Mouse (Mus musculus) retina, embryonic 14.5 days (tissue): ENCODE measurements at regions not wholly inside any gene's neighbourhood (a gene's known extent, or its start where the extent isn't known, plus 50 kb on each side); places are given as distances from the start of the nearest gene placed in this dataset.

ENCODE experiments used
- DNase-seq: peaks from one replicate; pipeline ENCODE4 v3.0.0-alpha.2; 2015; ENCODE audit warnings: low spot score

DNA sequence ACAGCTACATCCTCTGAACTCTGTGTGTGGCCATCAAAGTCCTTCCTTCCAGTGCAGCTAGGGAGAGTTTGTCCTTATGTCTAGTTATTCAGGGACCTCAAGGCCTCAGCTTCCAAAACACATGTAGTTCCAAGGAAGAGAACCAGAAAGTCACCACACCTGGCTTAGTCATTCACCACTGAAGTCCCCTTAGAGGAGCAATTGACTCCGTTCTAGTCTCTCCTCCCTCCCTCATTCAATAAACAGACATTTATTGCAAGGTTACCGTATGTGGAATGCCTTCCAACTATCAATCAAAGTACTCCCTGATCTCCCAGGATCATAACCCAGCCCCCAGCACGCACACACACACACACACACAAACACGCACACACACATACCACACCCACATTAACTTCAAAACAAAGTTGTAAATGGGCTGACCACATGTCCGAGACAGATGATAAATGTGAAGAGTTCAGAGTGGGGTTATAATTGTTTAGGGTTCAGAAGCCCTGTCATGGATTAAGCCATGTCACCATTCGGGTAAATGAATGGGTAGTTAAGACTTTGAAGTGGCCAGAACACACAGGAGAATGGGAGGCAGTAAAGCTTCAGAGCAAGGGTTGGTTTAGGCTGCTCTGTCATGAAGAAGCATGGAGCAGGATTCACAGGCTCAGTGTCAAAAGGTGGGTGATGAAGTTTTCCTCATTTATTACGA lies 141.4 kb downstream of the Irs2 start:
- DNase-seq, result no peak

DNA sequence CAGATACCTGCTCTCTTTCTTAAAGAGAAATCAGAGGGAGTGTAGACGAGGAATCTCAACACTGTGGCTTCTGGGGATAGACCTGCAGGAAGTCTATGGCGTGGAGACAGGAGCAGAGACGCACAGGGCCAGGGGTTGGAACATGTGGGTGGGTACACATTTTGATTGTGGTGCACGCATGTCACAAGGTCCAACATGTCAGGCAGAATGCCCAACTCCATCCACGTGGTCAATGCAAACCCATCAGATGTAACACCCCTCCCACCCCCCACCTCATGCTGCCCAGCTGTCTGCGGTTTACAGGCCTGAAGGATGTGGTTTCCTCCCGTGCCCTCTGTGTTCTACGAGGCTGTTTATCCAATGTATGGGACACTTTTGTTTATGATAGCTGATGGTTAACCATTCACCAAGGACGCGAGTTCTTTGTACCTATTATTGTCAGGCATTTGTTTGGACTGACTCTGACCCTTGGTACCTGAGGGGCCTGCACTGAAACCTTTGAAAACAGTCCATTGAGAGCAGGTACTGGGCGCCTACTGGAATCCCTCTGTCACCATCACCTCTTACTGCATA lies 142.2 kb downstream of the Irs2 start:
- DNase-seq, result no peak

DNA sequence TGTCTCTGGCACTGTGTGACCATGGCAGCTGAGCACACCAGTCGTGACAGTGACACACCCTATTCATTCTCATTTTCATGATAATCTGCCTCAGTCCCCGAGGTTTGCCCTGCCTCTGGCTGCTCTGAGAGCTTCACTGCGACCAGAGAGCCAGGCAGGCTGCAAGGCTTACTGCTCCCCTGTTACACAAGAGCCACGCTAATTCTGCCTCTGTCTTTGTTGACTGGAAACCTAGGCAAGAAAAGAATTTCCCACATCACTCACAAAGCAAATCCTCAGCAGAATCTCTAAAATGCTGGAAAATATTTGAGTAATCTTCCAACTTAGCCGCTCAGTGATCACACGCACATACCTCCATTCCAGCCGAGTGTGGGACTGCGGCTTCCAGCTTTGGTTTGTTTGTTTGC lies 142.8 kb downstream of the Irs2 start:
- DNase-seq, result no peak

DNA sequence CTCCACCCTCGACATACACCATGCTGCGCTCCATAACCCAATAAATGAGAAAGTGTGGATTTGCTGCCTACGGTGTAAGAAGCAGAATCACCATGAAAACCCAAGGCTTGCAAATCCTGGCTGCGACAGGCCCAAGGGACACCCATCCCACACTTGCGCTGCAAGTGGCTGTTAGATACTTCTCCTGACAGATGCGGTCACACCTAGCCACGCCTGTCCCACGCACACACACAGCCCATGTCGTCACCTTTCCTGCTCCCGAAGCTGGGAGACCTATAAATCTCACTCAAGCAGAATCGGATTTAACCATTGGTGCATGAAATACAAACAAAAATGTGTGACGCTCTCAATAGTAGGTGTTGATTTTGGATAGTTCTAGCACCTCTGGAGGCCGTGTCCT lies 145.8 kb downstream of the Irs2 start:
- no peak for DNase-seq

DNA sequence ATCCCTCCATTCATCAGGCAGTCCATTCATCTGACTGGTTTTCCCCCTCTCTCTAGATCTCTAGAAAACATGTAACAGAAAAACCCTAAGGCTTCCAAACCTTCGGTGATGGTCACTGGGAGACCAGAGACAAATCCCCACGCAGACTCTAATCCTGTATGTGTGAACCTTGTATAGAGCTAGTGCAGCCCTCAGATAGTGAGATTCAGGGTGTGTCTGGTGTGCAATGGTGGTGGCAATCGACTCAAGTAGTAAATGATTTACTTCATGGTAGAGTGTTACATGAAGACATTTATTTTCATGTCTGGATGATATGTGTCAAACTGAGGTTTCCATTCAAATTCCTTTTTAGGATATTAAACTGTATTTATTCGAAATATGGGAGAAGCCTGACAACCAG lies 147.4 kb downstream of the Irs2 start:
- DNase-seq, result no peak

DNA sequence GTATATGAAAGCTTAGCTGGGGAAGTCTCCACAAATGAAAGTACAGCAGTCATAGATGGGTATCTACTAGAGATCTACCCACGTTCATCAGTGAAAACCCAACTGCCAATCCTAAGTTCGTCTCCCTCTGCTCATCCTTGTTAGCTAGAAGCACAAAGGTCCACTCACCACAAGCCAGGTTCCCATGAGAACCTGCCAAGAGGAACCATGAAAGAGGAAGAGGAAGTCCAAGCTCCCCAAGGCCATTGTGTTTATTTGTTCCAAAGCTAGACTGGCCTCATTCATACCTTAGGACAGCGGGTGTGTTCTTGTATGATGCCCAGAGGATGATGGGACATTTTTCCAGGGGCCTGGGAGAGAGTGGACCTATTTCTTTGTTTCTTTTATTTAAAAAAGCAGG lies 150.4 kb downstream of the Irs2 start:
- no peak for DNase-seq

DNA sequence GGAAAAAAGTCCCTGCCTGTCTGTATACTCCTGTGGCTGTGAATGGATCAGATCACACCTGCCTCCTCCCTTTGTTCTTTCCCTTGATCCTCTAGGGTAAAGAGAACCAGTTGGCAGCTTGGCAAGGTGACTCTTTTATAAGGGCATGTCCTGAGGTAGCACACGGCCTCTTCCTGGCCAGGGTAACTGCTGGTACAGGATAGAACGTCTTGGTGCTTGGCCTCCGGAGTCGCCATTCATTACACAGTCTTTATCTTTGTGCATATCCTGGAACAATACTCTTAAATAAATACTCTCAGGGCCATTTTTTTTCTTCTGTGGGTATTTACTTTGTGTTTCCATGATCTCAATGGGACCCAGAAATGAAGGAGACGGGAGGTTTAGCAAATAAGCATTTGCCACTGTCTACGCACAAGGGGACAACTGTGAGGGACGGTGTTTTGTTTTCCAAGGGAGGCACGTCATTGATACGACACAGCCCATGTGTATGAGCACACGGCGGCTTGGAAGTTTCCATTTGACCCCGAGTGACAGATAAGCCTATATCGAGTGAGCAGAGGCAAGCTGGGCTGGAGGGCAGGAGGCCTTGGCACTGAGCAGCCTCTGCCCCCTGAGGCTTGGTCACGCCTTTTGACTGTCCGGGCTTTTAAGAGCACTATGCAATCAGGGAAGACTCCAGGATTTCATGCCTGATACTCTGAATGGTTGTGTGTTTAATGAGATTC lies 151.1 kb downstream of the Irs2 start:
- no peak for DNase-seq

DNA sequence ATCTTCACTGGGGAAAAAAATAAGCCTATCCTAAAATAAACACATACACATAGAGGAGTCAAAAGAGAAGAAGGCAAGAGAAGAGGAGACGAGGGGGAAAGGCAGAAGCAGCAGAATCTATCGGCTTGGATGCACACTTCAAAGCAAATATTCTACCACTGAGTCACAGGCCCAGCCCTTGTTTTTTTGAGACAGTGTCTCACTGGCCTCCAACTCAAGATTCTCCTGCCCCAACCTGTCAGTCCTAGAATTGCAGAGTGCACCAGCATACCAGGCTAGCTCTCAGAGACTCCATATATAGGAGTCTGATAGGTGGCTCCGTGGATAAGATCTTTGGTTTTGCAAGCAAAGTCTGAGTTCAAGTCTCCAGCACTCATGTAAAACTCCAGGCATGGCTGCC lies 152.6 kb downstream of the Irs2 start:
- no peak for DNase-seq

DNA sequence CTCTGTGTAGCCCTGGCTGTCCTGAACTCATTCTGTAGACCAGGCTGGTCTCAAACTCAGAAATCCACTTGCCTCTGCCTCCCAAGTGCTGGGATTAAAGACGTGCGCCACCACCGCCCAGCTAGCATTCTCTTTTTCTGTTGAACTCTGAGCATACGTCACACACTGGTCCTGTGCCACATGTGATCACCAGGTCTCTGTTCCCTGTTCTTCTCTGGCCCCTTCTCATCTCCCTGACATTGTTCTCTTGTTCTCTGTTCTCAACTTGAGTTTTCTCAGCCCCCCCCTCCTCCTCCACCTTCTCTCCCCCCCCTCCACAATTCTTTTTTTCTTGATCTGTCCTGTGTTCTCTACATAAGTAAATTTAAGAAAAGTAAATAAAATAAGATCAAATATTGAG lies 153.1 kb downstream of the Irs2 start:
- DNase-seq, result no peak

DNA sequence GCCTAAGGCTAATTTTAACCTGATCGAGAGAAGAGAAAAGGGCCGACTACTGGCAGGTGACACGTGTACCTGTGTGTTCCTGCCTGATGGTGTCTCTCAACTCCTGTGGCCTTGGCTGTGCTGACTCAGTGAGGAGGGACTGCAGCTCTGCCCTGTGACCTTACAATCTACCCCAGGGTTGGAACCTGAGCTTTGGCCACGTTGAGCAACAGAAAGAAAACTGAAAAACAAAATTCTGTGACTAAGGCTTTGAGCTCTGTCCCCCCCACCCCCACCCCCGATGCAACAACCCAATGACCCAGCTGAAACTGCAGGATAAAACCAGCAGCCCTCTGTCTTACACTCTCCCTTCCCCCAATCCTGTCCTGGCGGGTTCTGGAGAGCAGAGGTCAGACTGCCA lies 153.7 kb downstream of the Irs2 start:
- DNase-seq, result no peak

DNA sequence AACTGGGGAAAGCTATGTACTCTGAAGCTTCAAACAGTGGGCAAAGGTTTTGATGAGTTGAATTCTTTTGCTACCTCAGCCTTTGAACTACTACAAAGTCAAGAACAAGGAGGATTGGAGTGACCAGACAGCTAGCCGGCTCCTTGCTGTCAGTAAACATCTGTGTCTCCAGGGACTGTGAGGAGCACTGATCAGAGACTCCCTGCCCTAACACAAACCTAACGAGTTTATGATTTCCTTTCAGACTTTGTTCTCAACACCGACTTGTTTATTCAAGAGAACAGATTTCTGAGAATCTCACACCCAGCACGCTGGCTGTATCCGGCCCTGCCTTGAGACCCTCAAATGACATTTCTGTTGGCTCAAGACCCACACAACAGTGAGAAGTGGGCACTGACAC lies 154.4 kb downstream of the Irs2 start:
- no peak for DNase-seq

DNA sequence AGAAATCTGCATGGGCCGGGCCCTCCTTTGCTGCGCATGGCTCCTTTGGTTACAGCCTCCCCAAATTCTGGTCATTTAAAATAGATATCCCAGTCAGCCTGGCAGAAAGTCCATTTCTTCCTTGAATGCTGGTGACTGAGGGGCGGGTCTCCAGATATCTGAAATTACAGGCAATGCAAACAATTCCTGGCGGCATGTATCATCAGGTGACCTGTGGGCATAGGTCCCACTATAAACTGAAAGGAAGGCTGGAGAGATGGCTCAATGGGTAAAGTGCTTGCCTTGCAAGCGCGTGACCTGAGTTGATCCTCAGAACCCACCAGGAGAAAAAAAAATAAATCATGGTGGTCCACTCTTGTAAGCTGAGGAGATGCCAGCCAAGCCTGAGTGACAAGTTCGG lies 158.3 kb downstream of the Irs2 start:
- DNase-seq, result no peak

DNA sequence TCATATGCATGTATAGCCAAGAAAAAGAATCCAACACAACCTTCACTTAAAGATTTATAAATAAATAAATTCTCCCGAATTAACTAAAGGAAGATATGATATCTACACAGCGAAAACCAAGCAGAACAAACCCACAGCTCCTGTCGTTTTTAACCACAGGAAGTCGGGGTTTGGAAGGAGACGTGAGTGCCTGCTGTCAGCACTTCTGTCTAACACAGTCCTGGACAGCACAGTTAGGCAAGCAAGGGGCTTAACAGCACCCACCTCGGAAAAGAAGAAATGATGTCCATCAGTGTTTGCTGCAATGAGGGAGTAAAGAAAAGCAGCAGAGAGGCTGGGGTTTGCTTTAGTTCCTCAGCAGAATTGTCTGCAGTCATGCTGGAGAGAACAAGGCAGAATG lies 162.7 kb downstream of the Irs2 start:
- no peak for DNase-seq

DNA sequence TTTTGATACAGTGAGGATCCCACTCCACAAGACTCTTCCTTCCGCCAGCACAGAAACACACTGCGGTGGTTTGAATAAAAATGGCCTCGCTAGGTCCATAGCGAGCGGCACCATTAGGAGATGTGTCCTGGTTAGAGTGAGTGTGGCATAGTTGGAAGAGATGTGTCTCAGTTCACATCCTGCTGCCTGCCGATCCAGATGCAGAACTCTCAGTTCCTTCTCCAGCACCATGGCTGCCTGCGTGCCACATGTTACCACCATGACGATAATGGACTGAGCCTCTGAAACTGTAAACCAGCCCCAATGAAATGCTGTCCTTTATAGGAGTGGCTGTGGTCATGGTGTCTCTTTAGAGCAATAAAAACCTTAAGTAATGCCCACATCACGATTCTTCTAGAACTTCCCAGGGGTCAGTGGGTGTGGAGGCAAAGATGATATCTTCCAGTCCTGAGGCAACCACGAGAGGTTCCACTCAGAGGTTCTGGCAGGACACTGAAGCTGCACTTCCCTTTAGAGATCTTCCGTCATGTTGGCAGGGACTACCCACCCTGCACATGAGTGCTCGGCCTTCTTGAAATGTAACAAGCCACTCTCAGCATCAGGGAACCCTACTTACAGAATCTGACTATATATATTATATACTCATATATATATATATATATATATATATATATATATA lies 167.3 kb downstream of the Irs2 start:
- DNase-seq, result no peak

DNA sequence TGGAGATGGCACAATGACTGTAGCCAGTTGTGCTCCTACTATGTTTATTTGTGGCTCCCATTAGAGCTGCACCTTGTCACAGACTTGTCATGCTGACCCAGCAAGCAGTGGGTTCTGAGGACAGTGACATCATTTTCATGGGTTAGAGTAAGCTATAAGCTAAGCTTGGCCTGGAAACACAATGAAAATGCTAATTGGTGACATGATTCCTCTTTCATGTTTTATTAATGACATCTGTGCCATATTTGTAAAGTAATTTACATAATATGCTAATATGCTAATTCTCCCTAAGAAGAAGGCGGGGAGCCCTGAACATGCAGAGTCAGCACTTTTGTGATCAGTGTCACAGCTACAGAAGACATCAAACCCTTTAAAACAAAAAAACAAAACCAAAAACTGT lies 168.2 kb downstream of the Irs2 start:
- DNase-seq, result no peak

DNA sequence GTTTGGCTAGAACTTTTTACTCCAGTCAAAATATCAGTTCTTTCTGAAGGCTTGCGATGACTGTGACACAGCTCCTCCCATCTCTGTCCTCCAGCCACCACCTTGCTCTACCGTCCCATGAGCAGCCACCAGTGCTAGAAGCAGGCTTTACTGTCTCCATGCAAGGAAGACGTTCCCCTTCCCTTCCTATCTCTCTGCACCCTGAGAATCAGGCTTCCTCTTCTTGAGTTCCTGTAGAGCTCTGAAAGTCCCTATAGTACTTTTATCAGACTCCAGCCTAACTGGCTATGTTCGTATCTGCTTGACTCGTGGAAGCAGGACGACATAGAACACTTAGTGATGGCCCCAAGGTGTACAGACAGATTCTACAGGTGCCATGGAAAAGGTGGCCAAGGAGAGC lies 173.2 kb downstream of the Irs2 start:
- no peak for DNase-seq

DNA sequence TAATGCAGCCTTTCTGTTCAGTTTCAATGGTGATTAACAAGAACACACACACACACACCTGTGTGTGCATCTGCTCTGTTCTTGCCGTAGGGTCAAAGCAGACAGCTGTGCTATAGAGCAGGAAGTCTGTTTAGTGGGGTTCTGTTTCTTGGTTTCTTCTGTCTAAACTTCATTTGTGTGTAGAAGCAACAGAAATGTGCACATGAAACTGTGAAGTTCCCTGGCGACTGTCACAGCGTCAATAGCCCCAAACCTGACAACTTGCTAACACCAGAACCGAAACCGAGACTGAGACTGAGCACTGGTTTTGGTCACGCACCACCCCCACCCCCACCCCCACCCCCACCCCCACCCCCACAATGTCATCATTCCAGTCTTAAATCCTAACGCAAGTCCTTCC lies 176.4 kb downstream of the Irs2 start:
- DNase-seq, result no peak

DNA sequence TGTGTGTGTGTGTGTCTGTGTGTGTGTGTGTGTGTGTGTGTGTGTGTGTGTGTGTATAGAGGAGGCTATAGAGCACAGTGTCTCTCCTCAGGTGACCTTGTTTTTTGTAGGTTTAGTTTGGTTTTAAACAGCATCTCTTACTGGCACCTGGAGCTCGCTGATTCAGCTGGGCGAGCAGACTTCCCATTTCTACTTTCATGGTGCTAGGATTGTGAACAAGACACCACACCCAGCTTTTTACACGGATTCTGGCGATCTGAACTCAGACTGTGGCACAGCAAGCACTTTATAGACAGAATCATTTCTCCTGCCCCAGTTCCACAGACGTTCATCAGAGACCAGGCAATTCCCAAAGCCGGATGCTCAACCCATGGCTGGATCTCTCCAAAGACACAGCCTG lies 177.0 kb downstream of the Irs2 start:
- DNase-seq, result no peak

DNA sequence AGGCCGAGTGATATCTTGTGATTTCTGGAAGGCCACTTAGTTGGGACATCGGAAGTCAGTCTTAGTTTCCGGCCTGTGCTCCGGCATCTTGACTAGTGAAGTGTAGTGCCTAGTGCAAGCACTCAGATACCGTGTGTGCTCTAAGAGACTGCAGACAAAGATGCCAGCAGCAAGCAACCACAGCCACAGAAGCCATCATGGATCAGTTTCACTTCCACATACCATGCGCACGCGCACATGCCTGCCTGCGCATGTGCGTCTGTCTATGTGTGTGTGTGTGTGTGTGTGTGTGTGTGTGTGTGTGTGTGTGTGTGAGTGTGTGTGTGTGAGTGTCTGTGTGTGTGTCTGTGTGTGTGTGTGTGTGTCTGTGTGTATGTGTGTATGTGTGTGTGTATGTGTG lies 177.4 kb downstream of the Irs2 start:
- no peak for DNase-seq

DNA sequence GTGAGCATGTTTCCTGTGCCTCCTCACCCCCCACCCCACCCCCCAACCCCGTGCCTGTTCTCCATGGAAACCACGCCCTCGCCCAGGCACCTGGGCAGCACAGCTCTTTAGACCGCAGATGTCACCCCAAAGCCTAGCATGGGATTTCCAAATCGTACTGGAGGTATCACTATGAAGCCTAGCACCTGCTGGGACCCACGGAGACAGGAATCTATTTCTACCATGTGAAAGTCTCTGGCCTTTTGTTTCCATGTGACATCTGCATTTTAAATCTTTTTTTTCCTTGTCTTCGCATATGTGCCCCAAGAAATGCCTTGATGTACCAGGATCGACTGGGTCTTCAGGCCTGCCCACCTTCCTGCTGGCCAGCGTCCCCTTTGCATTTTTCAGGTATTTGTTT lies 179.7 kb downstream of the Irs2 start:
- no peak for DNase-seq

DNA sequence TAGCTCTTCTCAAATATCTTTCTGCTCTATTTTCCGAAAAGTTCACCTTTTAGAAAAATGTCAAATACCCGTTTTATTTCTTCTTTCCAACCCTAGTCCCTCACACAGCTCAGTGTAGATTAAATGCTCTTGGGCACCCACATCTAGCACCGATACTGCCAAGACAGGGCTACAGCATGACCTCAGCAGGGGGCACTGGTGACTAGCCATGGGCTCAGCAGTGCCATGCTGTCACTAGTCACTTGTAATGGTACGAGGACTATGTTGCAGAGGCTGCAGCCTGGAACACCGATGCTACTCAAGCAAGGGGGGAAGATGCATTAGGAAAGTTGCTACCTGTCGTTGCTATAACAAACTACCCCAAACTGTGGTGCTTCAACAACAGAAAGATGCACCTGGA lies 180.7 kb downstream of the Irs2 start:
- no peak for DNase-seq

DNA sequence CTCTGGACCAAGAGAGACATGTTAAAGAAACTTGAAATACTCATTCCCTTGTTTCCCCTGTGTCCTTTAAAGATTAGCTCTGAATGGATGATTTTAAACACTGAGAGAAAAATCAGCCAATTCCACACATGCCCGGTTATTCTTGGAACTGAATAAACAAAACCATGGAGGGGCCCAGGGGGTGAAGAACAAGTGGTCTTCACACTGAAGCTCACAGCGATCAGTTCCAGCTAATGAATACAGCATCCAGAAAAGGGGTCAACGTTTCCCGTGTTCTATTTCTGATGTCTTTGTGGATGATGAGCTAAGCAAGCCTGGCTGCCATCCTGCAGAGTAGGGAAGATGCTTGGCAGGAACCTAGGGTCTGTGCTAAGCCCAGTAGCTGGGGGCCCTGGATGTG lies 182.3 kb downstream of the Irs2 start:
- DNase-seq, result peak; percentile 18
